Mouse (Mus musculus) E14TG2a.4 (cell line): ENCODE results near the gene Il34.

ENCODE experiments used
- CTCF ChIP-seq: conservative IDR thresholded peaks from 2 replicates; pipeline ENCODE4 v1.5.1; 2014; ENCODE audit warnings: low read length
- POU5F1 ChIP-seq: IDR thresholded peaks from 2 replicates; pipeline ENCODE4 v1.6.1; 2014; ENCODE audit warnings: low read length, borderline replicate concordance

DNA sequence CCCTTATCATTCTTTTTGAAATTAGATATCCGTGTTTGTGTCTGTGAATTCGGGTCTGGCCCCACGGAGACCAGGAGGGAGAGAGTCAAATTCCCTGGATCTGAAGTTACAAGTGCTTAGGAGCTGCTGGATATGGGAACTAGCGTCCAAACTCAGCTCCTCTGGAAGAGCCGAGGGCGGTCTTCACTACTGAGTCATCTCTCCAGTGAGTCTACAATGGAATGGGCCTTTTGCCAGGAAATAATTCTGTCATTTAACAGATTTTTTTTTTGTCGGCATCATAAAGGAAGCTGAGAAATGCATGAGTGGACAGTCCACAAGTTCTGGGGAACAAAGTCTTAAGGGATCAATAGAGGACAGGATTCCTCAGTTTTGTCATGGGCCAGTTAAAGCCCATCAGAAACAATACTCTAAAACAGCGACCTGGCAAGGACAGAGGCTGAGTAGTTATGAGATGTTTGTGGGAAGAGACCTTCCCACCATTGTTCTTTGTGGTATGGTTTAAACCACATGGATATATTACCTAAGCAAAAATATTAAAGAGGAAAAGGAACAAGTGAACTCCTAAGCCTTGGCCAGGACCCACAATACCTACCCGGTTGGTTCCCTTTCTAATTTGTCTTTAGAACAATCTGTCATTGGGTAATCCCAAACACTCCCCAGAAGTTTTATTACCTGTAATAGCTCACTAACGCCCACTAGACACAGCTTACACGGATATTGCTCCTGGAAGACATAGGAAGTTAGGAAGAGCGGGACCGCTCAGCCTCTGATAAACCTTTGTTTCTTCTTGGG, 25.6 kb downstream of the Il34 start:
- TF ChIP-seq CTCF (no peak), POU5F1 (no peak)
